Mouse (Mus musculus): ENCODE data around the gene Cenpu.

Cenpu gene

GRCm38 (mm10) chr8:46598753-46599152 is 46.9 kb downstream of the Cenpu start:
- ATAC-seq (ENCODE audit: low TSS enrichment): no peak

- no peak for ATAC-seq (ENCODE audit: low TSS enrichment)
These were observed 47.6 kb downstream of the Cenpu start for GRCm38 (mm10) chr8:46599314-46599904.

- no peak for ATAC-seq (ENCODE audit: low TSS enrichment)
These were observed 49.3 kb downstream of the Cenpu start for GRCm38 (mm10) chr8:46600959-46601707.

GRCm38 (mm10) chr8:46603587-46603986 is 51.8 kb downstream of the Cenpu start:
- no peak for ATAC-seq (ENCODE audit: low TSS enrichment)

GRCm38 (mm10) chr8:46606930-46607329 is 55.1 kb downstream of the Cenpu start:
- no peak for ATAC-seq (ENCODE audit: low TSS enrichment)

GRCm38 (mm10) chr8:46611557-46611956 is 59.7 kb downstream of the Cenpu start:
- no peak for ATAC-seq (ENCODE audit: low TSS enrichment)

GRCm38 (mm10) chr8:46612913-46613312 is 61.1 kb downstream of the Cenpu start:
- no peak for ATAC-seq (ENCODE audit: low TSS enrichment)

GRCm38 (mm10) chr8:46613377-46613776 is 61.5 kb downstream of the Cenpu start:
- no peak for ATAC-seq (ENCODE audit: low TSS enrichment)

- no peak for ATAC-seq (ENCODE audit: low TSS enrichment)
These were observed 64.1 kb downstream of the Cenpu start for GRCm38 (mm10) chr8:46615936-46616335.

GRCm38 (mm10) chr8:46616879-46617689 is 65.3 kb downstream of the Cenpu start, which contains the start of the genes Primpol and Casp3:
Gene Primpol (minus strand): TSS chr8:46617212.
Gene Casp3 (plus strand): TSS chr8:46617291.
- peak; percentile 83 for ATAC-seq (ENCODE audit: low TSS enrichment)

GRCm38 (mm10) chr8:46617690-46618620 is 66.1 kb downstream of the Cenpu start:
- peak; percentile 10; the same call in 1 of the 2 replicates for ATAC-seq (ENCODE audit: low TSS enrichment)

GRCm38 (mm10) chr8:46618639-46619320 is 67.0 kb downstream of the Cenpu start:
- ATAC-seq (ENCODE audit: low TSS enrichment): no peak

- ATAC-seq (ENCODE audit: low TSS enrichment): no peak
These were observed 70.8 kb downstream of the Cenpu start for GRCm38 (mm10) chr8:46622446-46623270.

GRCm38 (mm10) chr8:46625166-46625565 is 73.3 kb downstream of the Cenpu start:
- no peak for ATAC-seq (ENCODE audit: low TSS enrichment)

- no peak for ATAC-seq (ENCODE audit: low TSS enrichment)
These were observed 74.8 kb downstream of the Cenpu start for GRCm38 (mm10) chr8:46626642-46627041.

GRCm38 (mm10) chr8:46627881-46628280 is 76.1 kb downstream of the Cenpu start:
- ATAC-seq (ENCODE audit: low TSS enrichment): no peak

GRCm38 (mm10) chr8:46628645-46629044 is 76.8 kb downstream of the Cenpu start:
- ATAC-seq (ENCODE audit: low TSS enrichment): no peak

Data from frontal cortex, adult (tissue).